Comparison of ENCODE assay signal across 25 mouse cellular contexts in the genomic region with DNA sequence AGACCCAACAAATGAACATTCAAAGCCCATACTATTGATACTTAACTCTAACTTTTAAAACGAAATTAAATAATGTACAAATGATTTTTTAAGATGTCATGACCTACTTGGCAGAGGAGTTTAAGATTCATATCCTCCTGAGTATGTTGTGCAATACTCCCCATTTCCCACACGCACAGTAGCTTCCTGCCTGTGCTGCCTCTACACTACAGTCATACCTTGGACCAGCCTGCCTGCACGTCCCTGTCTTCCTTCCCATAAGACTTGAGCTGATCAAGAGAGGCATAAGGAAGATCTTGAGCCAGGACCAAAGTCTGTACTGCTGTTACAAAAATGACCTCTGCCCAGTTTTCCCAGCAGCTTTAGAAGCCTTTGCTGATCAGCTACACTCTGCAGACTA.
DNase-seq lines count a peak whose midpoint lies in the region; ATAC-seq and TF ChIP-seq lines count a peak whose summit lies in the region.
"Had no signal": no experiment of that assay in that cellular context is flagged by ENCODE, and none has a peak within 500 bp of the region (broad histone marks: within the 10 kb centered on the region; RNA-seq: fewer than 3 reads in every experiment).

No protein-coding gene starts in this region.

- H3ac ChIP-seq in C2C12 (ENCODE audit: control insufficient read depth, insufficient read length, low read depth) = no peak overlapping the region

- DNase-seq in yolk sac, embryonic 10.5 days (ENCODE audit: low spot score) = peak; percentile 31
- DNase-seq in cerebellum, postnatal 14 days = no peak
- no peak for DNase-seq in midbrain, embryonic 10.5 days (ENCODE audit: low spot score)
- DNase-seq: adrenal gland, postnatal 14 days; cerebellum, adult 11 months; cerebellum, adult 9-11 months; heart, postnatal 4 days; kidney, adult 18-20 months; kidney, postnatal 25 days; spleen, adult 18-20 months; thymus, postnatal 4 days had no signal

- ATAC-seq in common myeloid progenitor, adult 5-6 weeks (replicated peaks; ENCODE audit: low read depth, poor library complexity, severe bottlenecking) = peak; percentile 71
- ATAC-seq in intestine, postnatal 0 days = peak; percentile 52
- ATAC-seq: forebrain, embryonic 14.5 days; midbrain, embryonic 13.5 days; Patski had no signal

- WGBS in intestine, postnatal 0 days = 26% methylated on average over 3 of the region's 3 CpGs
- WGBS in midbrain, embryonic 10.5 days = 84% methylated on average over 3 of the region's 3 CpGs

- H3K79me2 ChIP-seq in C2C12 (ENCODE audit: control insufficient read depth, insufficient read depth) = no peaks in the 10 kb centered on the region

- no peaks in the 10 kb centered on the region for H3K36me3 ChIP-seq in C2C12 (ENCODE audit: control insufficient read depth, insufficient read depth)
- no peaks in the 10 kb centered on the region for H3K36me3 ChIP-seq in intestine, postnatal 0 days (ENCODE audit: control insufficient read depth, insufficient read depth)
- no peaks in the 10 kb centered on the region for H3K36me3 ChIP-seq in midbrain, embryonic 10.5 days
- H3K36me3 ChIP-seq: G1E; hindbrain, embryonic 13.5 days; kidney, embryonic 15.5 days; limb, embryonic 12.5 days; liver, embryonic 15.5 days; lung, embryonic 15.5 days; midbrain, embryonic 13.5 days; neural tube, embryonic 13.5 days had no signal

- no peak overlapping the region for H3K4me3 ChIP-seq in C2C12 (ENCODE audit: insufficient read depth, poor library complexity, severe bottlenecking)
- H3K4me3 ChIP-seq in intestine, postnatal 0 days (ENCODE audit: low read depth, low read length) = no peak overlapping the region
- no peak overlapping the region for H3K4me3 ChIP-seq in midbrain, embryonic 10.5 days
- H3K4me3 ChIP-seq: hindbrain, embryonic 13.5 days; kidney, embryonic 15.5 days; limb, embryonic 12.5 days; liver, embryonic 15.5 days; lung, embryonic 15.5 days; megakaryocyte, embryonic 14.5 days; midbrain, embryonic 13.5 days; neural tube, embryonic 13.5 days had no signal

- peak overlapping the region; percentile 18; the same call in 1 of the 2 replicates for H3K4me2 ChIP-seq in intestine, postnatal 0 days (replicated peaks; ENCODE audit: low read depth)
- H3K4me2 ChIP-seq: hindbrain, embryonic 13.5 days; kidney, embryonic 15.5 days; limb, embryonic 12.5 days; liver, embryonic 15.5 days; lung, embryonic 15.5 days; midbrain, embryonic 13.5 days; neural tube, embryonic 13.5 days had no signal

- peak overlapping the region; percentile 87 for H3K27ac ChIP-seq in intestine, postnatal 0 days (ENCODE audit: low read depth, low read length)
- no peak overlapping the region for H3K27ac ChIP-seq in midbrain, embryonic 10.5 days (replicated peaks)
- H3K27ac ChIP-seq: hindbrain, embryonic 13.5 days; kidney, embryonic 15.5 days; limb, embryonic 12.5 days; liver, embryonic 15.5 days; lung, embryonic 15.5 days; midbrain, embryonic 13.5 days; neural tube, embryonic 13.5 days had no signal

- H3K9ac ChIP-seq in intestine, postnatal 0 days (ENCODE audit: low read depth, low read length) = no peak overlapping the region
- H3K9ac ChIP-seq: hindbrain, embryonic 13.5 days; kidney, embryonic 15.5 days; limb, embryonic 12.5 days; liver, embryonic 15.5 days; lung, embryonic 15.5 days; midbrain, embryonic 13.5 days; neural tube, embryonic 13.5 days had no signal

- no peaks in the 10 kb centered on the region for H3K27me3 ChIP-seq in C2C12 (ENCODE audit: control insufficient read depth, insufficient read depth, insufficient read length)
- no peaks in the 10 kb centered on the region for H3K27me3 ChIP-seq in intestine, postnatal 0 days (replicated peaks; ENCODE audit: control insufficient read depth, insufficient read depth, low read length)
- peaks cover 9% of the 10 kb centered on the region; the same call in 1 of the 2 replicates for H3K27me3 ChIP-seq in midbrain, embryonic 10.5 days (ENCODE audit: low read depth, poor library complexity, severe bottlenecking)
- H3K27me3 ChIP-seq: hindbrain, embryonic 13.5 days; kidney, embryonic 15.5 days; liver, embryonic 15.5 days; lung, embryonic 15.5 days; neural tube, embryonic 13.5 days; Patski had no signal

- peaks cover 10% of the 10 kb centered on the region; the same call in 1 of the 2 replicates for H3K4me1 ChIP-seq in intestine, postnatal 0 days (replicated peaks; ENCODE audit: control insufficient read depth, insufficient read depth, low read length)
- no peaks in the 10 kb centered on the region for H3K4me1 ChIP-seq in midbrain, embryonic 10.5 days
- H3K4me1 ChIP-seq: liver, embryonic 15.5 days; lung, embryonic 15.5 days; megakaryocyte, embryonic 14.5 days; midbrain, embryonic 13.5 days had no signal

- no peaks in the 10 kb centered on the region for H3K9me3 ChIP-seq in intestine, postnatal 0 days (ENCODE audit: control insufficient read depth)
- H3K9me3 ChIP-seq in midbrain, embryonic 10.5 days (replicated peaks) = no peaks in the 10 kb centered on the region
- H3K9me3 ChIP-seq: hindbrain, embryonic 13.5 days; kidney, embryonic 15.5 days; limb, embryonic 12.5 days; liver, embryonic 15.5 days; lung, embryonic 15.5 days; megakaryocyte, embryonic 14.5 days; midbrain, embryonic 13.5 days; neural tube, embryonic 13.5 days had no signal

- no peaks in the 10 kb centered on the region for H3K79me3 ChIP-seq in C2C12 (ENCODE audit: low read depth)

- TF ChIP-seq CTCF in C2C12 (IDR thresholded peaks at IDR 0.05; ENCODE audit: control insufficient read depth, insufficient read depth, insufficient read length) = no peak
- TF ChIP-seq CTCF in intestine, postnatal 0 days (IDR thresholded peaks at IDR 0.05; ENCODE audit: low read depth) = no peak

TF ChIP-seq in C2C12, 6 proteins besides CTCF, POLR2A, EP300 and RAD21:
- peak; percentile 71 for TF ChIP-seq CEBPB (IDR thresholded peaks at IDR 0.05; ENCODE audit: low read depth)
- TF ChIP-seq MAX (IDR thresholded peaks at IDR 0.05) = no peak
